Mouse (Mus musculus) stomach, postnatal 0 days (tissue): ENCODE measurements around the gene Slf2.

Experiments
- CTCF ChIP-seq: IDR thresholded peaks from 2 replicates; pipeline ENCODE4 v1.5.1; 2016; ENCODE audit warnings: antibody characterized with exemption, low read depth, mild to moderate bottlenecking, moderate library complexity
- EP300 ChIP-seq: optimal IDR thresholded peaks from 2 replicates; pipeline ENCODE3; 2016; ENCODE audit warnings: antibody characterized with exemption

- TF ChIP-seq CTCF (no peak), EP300 (no peak)
Observed at GRCm38 (mm10) chr19:44884331-44884730, 46.6 kb upstream of the Slf2 start.
